Mouse (Mus musculus) embryonic fibroblast, embryonic 13.5 days (primary cell): ENCODE measurements around the gene Ltbp1. TPM values are rescaled to one million over a fixed set of nuclear protein-coding genes. Genes with fewer than 3 reads are reported as not detected.

ENCODE experiments used
- H3K27ac ChIP-seq: 2 replicates; pipeline ENCODE4 v1.5.1; 2012; ENCODE audit warnings: low read length, control low read depth, inconsistent platforms; ENCODE audit not compliant: insufficient read depth
- H3K4me1 ChIP-seq: 2 replicates; pipeline ENCODE4 v1.6.1; 2011; ENCODE audit warnings: low read length; ENCODE audit not compliant: control insufficient read depth, insufficient read depth
- H3K4me3 ChIP-seq: 2 replicates; pipeline ENCODE4 v1.5.1; 2011; ENCODE audit warnings: mild to moderate bottlenecking, control low read depth, low read length; ENCODE audit not compliant: insufficient read depth
- CTCF ChIP-seq: IDR thresholded peaks from 2 replicates; pipeline ENCODE4 v1.5.1; 2011; ENCODE audit warnings: mild to moderate bottlenecking, control low read depth, low read length, moderate library complexity, borderline replicate concordance; ENCODE audit not compliant: insufficient read depth
- POLR2A ChIP-seq: IDR thresholded peaks from 2 replicates; pipeline ENCODE4 v1.6.1; 2011; ENCODE audit warnings: low read depth, mild to moderate bottlenecking, control low read depth, low read length, moderate library complexity
- polyA plus RNA-seq: library from polyadenylated mRNA; stranded (reverse); fragments of >200 nt; gene quantifications from 2 replicates; pipeline ENCODE4 v1.2.4, GENCODE M21; 2011; ENCODE audit warnings: low read depth; ENCODE audit not compliant: missing spikeins, insufficient read length

Ltbp1 gene
- polyA plus RNA-seq, 1 experiment: 152 TPM

DNA sequence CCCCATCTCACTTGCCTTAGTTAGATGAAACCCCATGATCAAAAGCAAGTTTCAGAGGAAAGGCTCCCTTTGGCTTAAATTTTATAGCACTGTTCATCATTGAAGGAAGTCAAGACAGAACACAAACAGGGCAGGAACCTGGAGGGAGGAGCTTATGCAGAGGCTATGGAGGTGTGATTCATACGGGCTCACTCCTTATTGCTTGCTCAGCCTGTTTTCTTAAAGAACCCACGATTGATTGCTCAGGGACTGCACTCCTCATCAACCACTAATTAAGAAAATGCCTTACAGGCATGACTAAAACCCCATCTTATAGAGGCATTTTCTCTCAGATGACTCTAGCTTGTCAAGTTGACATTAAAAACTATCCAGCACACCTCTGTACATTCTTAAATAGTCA is 253.1 kb downstream of the Ltbp1 start:
- no peak overlapping the region for H3K4me3 ChIP-seq
- peaks cover 13% of the 10 kb centered on the region; the same call in 1 of the 2 replicates for H3K4me1 ChIP-seq
- peak overlapping the region; percentile 98 for H3K27ac ChIP-seq
- no peak for TF ChIP-seq CTCF
- no peak for TF ChIP-seq POLR2A

DNA sequence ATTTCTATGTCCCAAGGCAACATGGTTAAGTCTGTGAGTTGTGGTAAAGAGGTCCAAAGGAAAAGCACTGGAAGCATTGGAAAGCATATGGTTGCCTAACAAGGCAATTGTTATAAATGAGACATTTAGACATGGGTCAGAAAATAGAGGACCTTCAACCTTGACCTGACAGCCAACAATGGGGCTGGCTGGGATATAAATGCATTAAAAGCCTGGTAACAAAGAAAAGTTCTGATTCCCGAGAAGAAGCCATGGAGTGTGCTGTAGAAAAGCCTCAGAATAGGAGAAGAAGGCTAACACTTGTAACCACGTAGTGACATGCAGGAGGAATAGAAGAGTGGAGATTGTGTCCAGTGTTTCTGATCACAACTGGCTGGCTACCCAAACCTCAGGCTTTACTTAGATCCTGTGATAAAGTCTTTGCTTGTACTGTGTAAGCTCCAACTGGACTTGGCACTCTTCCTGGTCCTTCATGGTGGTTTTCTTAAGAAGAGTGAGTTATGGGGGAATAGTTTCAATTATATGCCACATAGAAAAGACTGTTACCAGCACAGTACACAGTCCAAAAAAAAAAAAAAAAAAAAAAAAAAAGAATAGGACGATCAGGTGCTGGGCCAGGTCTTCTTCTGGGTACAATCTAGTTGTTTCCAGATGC is 258.1 kb downstream of the Ltbp1 start:
- Histone ChIP-seq H3K4me1 (no peaks in the 10 kb centered on the region; the same call in 1 of the 2 replicates), H3K27ac (peak overlapping the region; percentile 51), H3K4me3 (no peak overlapping the region)
- no peak for TF ChIP-seq CTCF
- TF ChIP-seq POLR2A: no peak

DNA sequence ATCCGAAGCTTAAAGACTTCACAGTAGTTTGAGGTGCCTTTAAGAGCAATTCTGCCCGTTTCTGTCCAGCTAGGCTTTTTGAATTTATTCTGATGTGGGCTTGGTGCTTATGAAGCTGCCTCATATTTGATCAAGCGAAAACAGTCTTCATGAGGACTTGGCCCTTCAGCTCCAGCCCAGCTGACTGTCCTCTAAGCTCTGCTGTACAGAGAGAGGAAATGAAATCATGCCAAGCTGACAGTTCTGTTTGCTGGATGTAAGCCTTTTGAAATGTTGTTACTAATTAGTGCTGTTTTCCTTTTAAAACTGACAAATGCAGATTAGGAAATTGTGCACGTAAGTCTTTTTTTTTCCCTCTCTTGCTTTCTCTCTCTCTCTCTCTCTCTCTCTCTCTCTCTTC is 263.1 kb downstream of the Ltbp1 start:
- TF ChIP-seq POLR2A: no peak
- no peak for TF ChIP-seq CTCF
- Histone ChIP-seq H3K4me1 (peaks cover 5% of the 10 kb centered on the region; the same call in 1 of the 2 replicates), H3K4me3 (no peak overlapping the region), H3K27ac (0 out of 2 replicates have a peak overlapping the region, but pooled peaks have one; percentile 25)

DNA sequence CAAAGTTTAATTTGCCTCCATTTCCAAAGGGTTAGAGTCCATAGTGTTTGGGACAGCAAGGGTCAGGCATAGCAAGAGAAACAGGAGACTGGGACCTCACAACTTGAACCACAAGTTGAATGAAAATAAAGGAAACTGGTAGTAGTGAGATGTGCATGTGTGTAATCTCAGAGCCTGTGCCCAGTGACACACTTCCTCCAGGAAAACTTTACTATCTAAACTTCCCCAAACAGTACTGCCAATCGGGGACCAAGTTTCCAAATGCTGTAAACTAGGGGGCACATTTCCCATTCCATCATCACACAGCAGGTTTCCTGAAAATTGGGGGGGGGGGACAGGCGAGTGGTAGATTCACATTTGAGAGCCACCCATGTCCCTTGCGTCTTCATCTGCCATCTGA is 267.1 kb downstream of the Ltbp1 start:
- Histone ChIP-seq H3K4me3 (no peak overlapping the region), H3K4me1 (peaks cover 13% of the 10 kb centered on the region)

DNA sequence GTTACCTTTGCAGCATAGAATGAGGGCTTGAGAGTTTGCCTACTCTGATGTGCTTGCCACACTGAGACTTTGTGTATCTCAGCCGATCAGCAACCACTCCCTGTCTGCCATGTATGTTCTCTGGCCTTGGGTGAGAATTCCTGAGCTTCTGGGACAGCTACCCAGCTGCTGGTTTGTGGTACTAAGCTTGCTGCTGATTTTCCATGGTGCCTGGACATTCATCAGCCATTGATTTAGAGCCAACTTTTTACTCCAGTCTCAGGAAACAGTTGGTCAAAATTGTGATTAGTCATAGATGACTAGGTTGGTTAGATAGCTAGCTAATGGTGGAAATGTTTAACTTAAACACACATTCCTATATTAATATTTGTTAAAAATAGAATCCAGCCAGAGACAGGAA is 267.9 kb downstream of the Ltbp1 start:
- TF ChIP-seq CTCF (no peak), POLR2A (no peak)
- peaks cover 15% of the 10 kb centered on the region for H3K4me1 ChIP-seq
- no peak overlapping the region for H3K4me3 ChIP-seq
- peak overlapping the region; percentile 88 for H3K27ac ChIP-seq

More for the DNA sequence above, 267.1 kb downstream of the Ltbp1 start:
- peak overlapping the region; percentile 88 for H3K27ac ChIP-seq
- no peak for TF ChIP-seq CTCF
- TF ChIP-seq POLR2A: no peak

DNA sequence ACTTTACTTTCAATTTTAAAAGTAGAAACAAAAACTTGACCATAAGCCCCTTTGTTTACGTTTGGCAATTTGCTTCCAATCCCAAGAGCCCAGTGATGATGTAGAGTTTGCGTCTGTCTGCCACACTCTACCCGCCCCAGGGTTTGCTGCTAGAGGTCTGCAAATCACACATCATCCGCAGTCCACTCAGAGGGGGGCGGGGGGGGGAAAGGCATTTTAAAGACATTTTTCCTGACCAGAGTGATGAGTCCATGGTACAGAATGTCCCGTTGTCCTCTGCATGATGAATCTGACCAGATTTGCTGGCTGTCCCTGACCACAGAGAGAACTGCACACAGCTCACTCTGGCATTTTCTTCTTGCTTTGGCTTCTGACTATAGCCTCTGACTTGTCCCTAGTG is 269.9 kb downstream of the Ltbp1 start:
- TF ChIP-seq CTCF (no peak), POLR2A (no peak)
- peaks cover 15% of the 10 kb centered on the region for H3K4me1 ChIP-seq
- peak overlapping the region; percentile 48; the same call in 1 of the 2 replicates for H3K27ac ChIP-seq
- H3K4me3 ChIP-seq: no peak overlapping the region

DNA sequence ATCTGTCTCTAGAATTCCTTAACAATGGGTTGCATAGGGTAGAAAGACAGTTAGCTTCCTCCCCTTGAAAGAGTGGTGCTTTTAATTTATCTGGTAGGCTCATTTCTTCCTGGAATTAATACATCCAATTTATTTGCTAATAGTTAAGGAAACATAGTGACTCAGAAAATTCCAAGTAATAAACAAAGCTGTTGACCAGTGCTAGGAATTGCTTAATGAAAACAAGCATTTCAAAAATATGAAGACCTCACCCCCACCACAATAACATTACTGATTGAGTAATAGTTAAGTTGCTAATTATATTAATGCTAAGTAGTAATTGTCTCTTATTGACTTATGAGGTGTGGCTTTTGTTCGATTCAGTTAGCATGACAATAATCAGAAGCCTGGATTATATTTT is 272.7 kb downstream of the Ltbp1 start:
- TF ChIP-seq CTCF (no peak), POLR2A (no peak)
- Histone ChIP-seq H3K4me1 (peaks cover 11% of the 10 kb centered on the region), H3K4me3 (no peak overlapping the region), H3K27ac (no peak overlapping the region)

DNA sequence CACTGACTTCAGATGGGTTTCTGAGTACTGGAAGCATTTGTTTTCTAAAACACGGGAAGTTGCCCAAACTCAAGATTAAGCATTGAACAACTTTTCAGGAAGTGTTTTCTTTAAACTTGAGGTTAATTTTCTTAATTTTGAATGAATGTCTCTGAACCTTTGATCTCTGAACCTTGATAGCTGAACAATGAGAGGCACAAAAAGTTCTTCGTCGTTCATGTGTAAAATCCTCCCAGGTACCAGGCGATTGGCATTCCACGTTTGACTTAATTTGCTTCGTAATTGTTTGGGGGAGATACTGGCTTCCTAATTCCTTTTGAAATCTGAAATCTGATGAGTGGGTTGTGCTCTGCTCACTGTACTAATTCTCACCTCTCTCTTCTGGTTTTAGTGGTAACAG is 273.2 kb downstream of the Ltbp1 start:
- no peak overlapping the region for H3K27ac ChIP-seq
- TF ChIP-seq POLR2A (no peak), CTCF (no peak)

DNA sequence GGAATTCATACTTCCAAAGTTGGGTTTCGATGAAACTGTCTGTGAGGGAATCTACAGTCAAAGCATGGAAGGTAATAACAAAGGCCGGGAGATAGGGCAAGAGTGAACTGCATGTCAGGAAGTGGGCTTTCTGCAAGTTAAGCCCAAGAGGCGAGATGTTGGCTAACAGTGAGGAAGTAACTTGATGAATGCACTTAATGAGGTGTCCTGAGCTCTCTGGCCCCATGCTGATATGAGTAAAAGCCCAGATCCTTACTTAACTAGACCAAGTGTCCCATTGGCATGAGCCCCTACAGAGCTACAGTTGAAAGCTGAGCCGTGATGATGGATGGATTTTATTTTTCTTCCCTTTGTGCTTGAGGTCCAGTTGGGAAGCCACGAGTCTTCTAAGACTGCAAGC is 276.0 kb downstream of the Ltbp1 start:
- no peak overlapping the region for H3K4me3 ChIP-seq
- H3K27ac ChIP-seq: no peak overlapping the region
- peaks cover 7% of the 10 kb centered on the region for H3K4me1 ChIP-seq
- no peak for TF ChIP-seq POLR2A
- no peak for TF ChIP-seq CTCF

More for the DNA sequence above, 273.2 kb downstream of the Ltbp1 start:
- Histone ChIP-seq H3K4me3 (no peak overlapping the region), H3K4me1 (peaks cover 10% of the 10 kb centered on the region)

DNA sequence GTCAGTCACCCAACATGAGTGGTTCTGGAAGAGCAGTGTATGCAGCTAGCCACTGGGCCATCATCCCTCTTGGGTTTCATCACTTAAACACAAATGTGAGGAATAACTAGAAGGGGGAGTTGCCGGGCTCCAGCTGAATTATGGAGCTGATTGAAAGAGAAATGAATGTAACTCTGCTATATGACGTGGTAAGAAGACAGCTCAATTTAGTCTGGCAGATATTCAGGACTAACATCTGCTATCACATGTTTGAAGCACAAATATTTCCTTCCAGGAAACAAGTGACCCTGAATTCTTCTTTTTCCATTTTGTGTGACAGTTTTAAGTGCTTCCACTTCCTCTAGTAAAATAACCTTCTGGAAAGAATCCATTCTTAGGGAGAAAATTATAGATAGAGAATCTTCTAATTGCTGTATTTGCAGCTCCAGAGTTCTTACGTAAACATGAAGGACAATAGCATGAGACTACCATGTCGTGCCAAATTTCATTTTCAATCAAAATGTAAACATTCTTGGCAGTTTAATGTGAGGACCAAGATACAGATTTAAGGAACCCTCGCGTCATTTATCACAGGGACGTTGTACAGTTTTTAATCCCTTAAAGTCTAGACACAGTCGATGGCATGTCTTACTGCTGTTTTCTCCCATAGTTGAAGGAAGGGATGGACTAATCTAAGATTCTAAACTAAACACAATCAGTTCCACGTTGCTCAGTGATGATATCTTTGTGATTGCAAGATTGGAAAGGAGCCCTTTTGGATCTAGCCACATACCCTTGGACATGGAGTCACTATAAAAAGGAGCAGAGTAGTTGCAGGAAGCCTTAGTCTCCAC is 279.7 kb downstream of the Ltbp1 start:
- H3K27ac ChIP-seq: peak overlapping the region; percentile 31
- TF ChIP-seq CTCF (no peak), POLR2A (no peak)
- no peak overlapping the region for H3K4me3 ChIP-seq
- H3K4me1 ChIP-seq: peaks cover 6% of the 10 kb centered on the region; the same call in 1 of the 2 replicates
